Comparison of ENCODE assay signal across 24 mouse cellular contexts in genomic region chr12:33105724-33106123, GRCm38 (mm10). TPM values are rescaled to one million over a fixed set of nuclear protein-coding genes. Genes with fewer than 3 reads are reported as not detected.
DNase-seq lines count a peak whose midpoint lies in the region; ATAC-seq and TF ChIP-seq lines count a peak whose summit lies in the region.
"Had no signal": no experiment of that assay in that cellular context is flagged by ENCODE, and none has a peak within 500 bp of the region (broad histone marks: within the 10 kb centered on the region; RNA-seq: fewer than 3 reads in every experiment).

No protein-coding gene starts in this region.

- no peak for TF ChIP-seq CTCF in hindbrain, postnatal 0 days (IDR thresholded peaks at IDR 0.05; ENCODE audit: low read depth)

- no peak overlapping the region for H3K4me2 ChIP-seq in heart, embryonic 12.5 days
- H3K4me2 ChIP-seq in midbrain, embryonic 14.5 days (ENCODE audit: low read length): no peak overlapping the region
- no peak overlapping the region for H3K4me2 ChIP-seq in midbrain, embryonic 15.5 days
- no peak overlapping the region for H3K4me2 ChIP-seq in hindbrain, postnatal 0 days (ENCODE audit: low read depth, low read length)
- H3K4me2 ChIP-seq: kidney, embryonic 15.5 days; neural tube, embryonic 15.5 days had no signal

- whole genome bisulfite sequencing in heart, embryonic 12.5 days: 35% methylated on average over 4 of the region's 4 CpGs
- WGBS in midbrain, embryonic 14.5 days: 49% methylated on average over 4 of the region's 4 CpGs
- WGBS in midbrain, embryonic 15.5 days: 61% methylated on average over 4 of the region's 4 CpGs
- WGBS in hindbrain, postnatal 0 days: 42% methylated on average over 4 of the region's 4 CpGs

- H3K9me3 ChIP-seq in heart, embryonic 12.5 days (replicated peaks): no peaks in the 10 kb centered on the region
- no peaks in the 10 kb centered on the region for H3K9me3 ChIP-seq in midbrain, embryonic 14.5 days (ENCODE audit: control insufficient read depth, low read length)
- no peaks in the 10 kb centered on the region for H3K9me3 ChIP-seq in midbrain, embryonic 15.5 days
- no peaks in the 10 kb centered on the region for H3K9me3 ChIP-seq in hindbrain, postnatal 0 days (ENCODE audit: low read length)
- H3K9me3 ChIP-seq: kidney, embryonic 15.5 days; limb, embryonic 10.5 days; neural tube, embryonic 15.5 days had no signal

- no peak overlapping the region for H3K9ac ChIP-seq in heart, embryonic 12.5 days
- H3K9ac ChIP-seq in midbrain, embryonic 14.5 days (replicated peaks; ENCODE audit: low read length): no peak overlapping the region
- H3K9ac ChIP-seq in midbrain, embryonic 15.5 days: no peak overlapping the region
- no peak overlapping the region for H3K9ac ChIP-seq in hindbrain, postnatal 0 days (replicated peaks; ENCODE audit: low read length)
- H3K9ac ChIP-seq: kidney, embryonic 15.5 days; neural tube, embryonic 15.5 days had no signal

- ATAC-seq in heart, embryonic 12.5 days (ENCODE audit: insufficient number of reproducible peaks, low FRiP score): no peak
- ATAC-seq in midbrain, embryonic 14.5 days (ENCODE audit: low FRiP score, low TSS enrichment): 0 out of 2 replicates have a peak, but pooled peaks have one; percentile 9
- ATAC-seq in midbrain, embryonic 15.5 days (replicated peaks): no peak
- peak; percentile 83 for ATAC-seq in hindbrain, postnatal 0 days
- ATAC-seq: forebrain, embryonic 14.5 days had no signal

- intact Hi-C loops in heart, postnatal 10 days (cut with DNase I): loop anchor here (5.0 kb wide), 1 partner anchor 193 kb away; no protein-coding TSS in a partner anchor

- H3K4me1 ChIP-seq in heart, embryonic 12.5 days (replicated peaks): peaks cover 4% of the 10 kb centered on the region; the same call in 1 of the 2 replicates
- peaks cover 16% of the 10 kb centered on the region for H3K4me1 ChIP-seq in midbrain, embryonic 14.5 days (ENCODE audit: control insufficient read depth, insufficient read depth, low read length)
- peaks cover 13% of the 10 kb centered on the region for H3K4me1 ChIP-seq in midbrain, embryonic 15.5 days
- H3K4me1 ChIP-seq in hindbrain, postnatal 0 days (ENCODE audit: insufficient read depth, low read length): peaks cover 14% of the 10 kb centered on the region

- H3K36me3 ChIP-seq in heart, embryonic 12.5 days: no peaks in the 10 kb centered on the region
- no peaks in the 10 kb centered on the region for H3K36me3 ChIP-seq in midbrain, embryonic 14.5 days (ENCODE audit: control insufficient read depth, insufficient read depth, low read length)
- H3K36me3 ChIP-seq in midbrain, embryonic 15.5 days (replicated peaks): no peaks in the 10 kb centered on the region
- no peaks in the 10 kb centered on the region for H3K36me3 ChIP-seq in hindbrain, postnatal 0 days (ENCODE audit: insufficient read depth, low read length)
- H3K36me3 ChIP-seq: kidney, embryonic 15.5 days; limb, embryonic 10.5 days; neural tube, embryonic 15.5 days had no signal

- H3K27ac ChIP-seq in heart, embryonic 12.5 days (ENCODE audit: poor library complexity, severe bottlenecking): peak overlapping the region; percentile 2; the same call in 1 of the 2 replicates
- no peak overlapping the region for H3K27ac ChIP-seq in midbrain, embryonic 14.5 days (replicated peaks; ENCODE audit: low read depth, low read length)
- no peak overlapping the region for H3K27ac ChIP-seq in midbrain, embryonic 15.5 days
- H3K27ac ChIP-seq in hindbrain, postnatal 0 days: no peak overlapping the region
- H3K27ac ChIP-seq: kidney, embryonic 15.5 days; left cerebral cortex, adult 2 months; limb, embryonic 10.5 days; stomach, postnatal 0 days had no signal

- no peak overlapping the region for H3K4me3 ChIP-seq in heart, embryonic 12.5 days
- H3K4me3 ChIP-seq in midbrain, embryonic 14.5 days (replicated peaks; ENCODE audit: low read depth, low read length): no peak overlapping the region
- no peak overlapping the region for H3K4me3 ChIP-seq in midbrain, embryonic 15.5 days
- no peak overlapping the region for H3K4me3 ChIP-seq in hindbrain, postnatal 0 days (ENCODE audit: low read length)
- H3K4me3 ChIP-seq: kidney, embryonic 15.5 days; left cerebral cortex, adult 2 months; limb, embryonic 10.5 days; neural tube, embryonic 15.5 days had no signal

- H3K27me3 ChIP-seq in heart, embryonic 12.5 days (replicated peaks): no peaks in the 10 kb centered on the region; the same call in 1 of the 2 replicates
- no peaks in the 10 kb centered on the region for H3K27me3 ChIP-seq in midbrain, embryonic 14.5 days (ENCODE audit: control insufficient read depth, insufficient read depth, low read length)
- no peaks in the 10 kb centered on the region for H3K27me3 ChIP-seq in midbrain, embryonic 15.5 days (replicated peaks)
- peaks cover 5% of the 10 kb centered on the region; the same call in 1 of the 2 replicates for H3K27me3 ChIP-seq in hindbrain, postnatal 0 days (ENCODE audit: insufficient read depth, low read length)
- H3K27me3 ChIP-seq: kidney, embryonic 15.5 days had no signal

- peak; percentile 43 for DNase-seq in adrenal gland, adult 2 months
- no peak for DNase-seq in adrenal gland, postnatal 4 days (ENCODE audit: low spot score in 2 of 2)
- DNase-seq in heart, postnatal 10 days: no peak
- peak; percentile 18 for DNase-seq in midbrain, embryonic 14.5 days
- peak; percentile 60 for DNase-seq in hindbrain, postnatal 0 days (ENCODE audit: low spot score)
- no peak for DNase-seq in urinary bladder, postnatal 4 days (ENCODE audit: low spot score in 2 of 2)
- DNase-seq: cerebellum, adult 11-12 months; cerebellum, postnatal 36 days; embryo, embryonic 11 days; kidney, adult 11 months; kidney, postnatal 4 days; layer of hippocampus, adult 9-11 months; lung, postnatal 4 days had no signal

RNA-seq across cellular contexts. Expression of gene Cdhr3, which starts 13.0 kb away (rescaled TPM):
- total RNA-seq in adrenal gland, adult 2 months (2021): not detected
- polyA plus RNA-seq in adrenal gland, adult 2 months (2012; rRNA removed): 0.06 TPM in 1 of 2 replicates, not detected in the other
- under 1 TPM in 1 of 2 experiments, not detected in 1; 0.56 TPM for total RNA-seq in adrenal gland, postnatal 4 days (2021)
- 0.10 and 0.18 TPM in 2 replicates for polyA plus RNA-seq in heart, embryonic 12.5 days (2016; fragmentation: Nextera tagmentation; extraction: Ambion mirVana)
- under 1 TPM in 1 of 2 experiments, not detected in 1; 0.77 TPM for total RNA-seq in heart, postnatal 10 days (2021)
- 0.08 and 0.28 TPM in 2 replicates for polyA plus RNA-seq in midbrain, embryonic 14.5 days (2014; fragmentation: Nextera tagmentation; extraction: Ambion mirVana)
- 0.19 and 0.32 TPM in 2 replicates for polyA plus RNA-seq in midbrain, embryonic 15.5 days (2015; fragmentation: Nextera tagmentation; extraction: Ambion mirVana)
- 0.04 and 0.89 TPM in 2 replicates for total RNA-seq in hindbrain, postnatal 0 days (2014; rRNA removed)
- 0.53 and 0.81 TPM in 2 replicates for polyA plus RNA-seq in hindbrain, postnatal 0 days (2015; fragmentation: Nextera tagmentation; extraction: Ambion mirVana)
- total RNA-seq: liver, adult 2 months; megakaryocyte-erythroid progenitor cell, adult 5-6 weeks had no signal
- polyA plus RNA-seq: limb, embryonic 10.5 days; liver, adult 2 months; liver, embryonic 16.5 days had no signal

RNA-seq across cellular contexts. Expression of gene Atxn7l1, which starts 41.8 kb away (rescaled TPM):
- 10 to 100 TPM; 30.8 to 31.6 TPM for total RNA-seq in adrenal gland, adult 2 months (2021)
- 19.9 and 21.8 TPM in 2 replicates for polyA plus RNA-seq in adrenal gland, adult 2 months (2012; rRNA removed)
- 10 to 100 TPM; 34.1 to 38.8 TPM for total RNA-seq in adrenal gland, postnatal 4 days (2021)
- 11.1 and 11.4 TPM in 2 replicates for polyA plus RNA-seq in heart, embryonic 12.5 days (2016; fragmentation: Nextera tagmentation; extraction: Ambion mirVana)
- 10 to 100 TPM; 16.6 to 18.6 TPM for total RNA-seq in heart, postnatal 10 days (2021)
- 22.6 and 23.9 TPM in 2 replicates for polyA plus RNA-seq in midbrain, embryonic 14.5 days (2014; fragmentation: Nextera tagmentation; extraction: Ambion mirVana)
- 20.2 and 24.4 TPM in 2 replicates for polyA plus RNA-seq in midbrain, embryonic 15.5 days (2015; fragmentation: Nextera tagmentation; extraction: Ambion mirVana)
- total RNA-seq in hindbrain, postnatal 0 days (2014; rRNA removed): 19.2 and 24.9 TPM in 2 replicates
- polyA plus RNA-seq in hindbrain, postnatal 0 days (2015; fragmentation: Nextera tagmentation; extraction: Ambion mirVana): 15.8 TPM in 2 replicates

Comparison
In these comparisons a context has a peak if more than half of its experiments do, and no peak if none do; other contexts are left out.
1. DNase-seq: peak in adrenal gland, adult 2 months (single experiment), midbrain, embryonic 14.5 days (single experiment) and hindbrain, postnatal 0 days (single experiment); none in adrenal gland, postnatal 4 days (0 of 2), heart, postnatal 10 days (0 of 2) and urinary bladder, postnatal 4 days (0 of 2).
2. ATAC-seq: peak in midbrain, embryonic 14.5 days (single experiment) and hindbrain, postnatal 0 days (single experiment); none in heart, embryonic 12.5 days (single experiment) and midbrain, embryonic 15.5 days (single experiment).